Mouse (Mus musculus) ES-Bruce4 (cell line): ENCODE results near the gene Kank3.

Experiments
- CTCF ChIP-seq: IDR thresholded peaks from one replicate; pipeline ENCODE4 v1.8.1; 2011; ENCODE audit warnings: low read depth, low read length
- POLR2A ChIP-seq: IDR thresholded peaks from one replicate; pipeline ENCODE4 v1.8.1; 2011; ENCODE audit warnings: low read length; ENCODE audit not compliant: insufficient read depth

GRCm38 (mm10) chr17:33779967-33780295 lies 30.4 kb upstream of the Kank3 start:
- TF ChIP-seq CTCF = no peak
- TF ChIP-seq POLR2A = no peak
